Mouse (Mus musculus): Measurements from ENCODE around the gene Gtf2f2.

DNA sequence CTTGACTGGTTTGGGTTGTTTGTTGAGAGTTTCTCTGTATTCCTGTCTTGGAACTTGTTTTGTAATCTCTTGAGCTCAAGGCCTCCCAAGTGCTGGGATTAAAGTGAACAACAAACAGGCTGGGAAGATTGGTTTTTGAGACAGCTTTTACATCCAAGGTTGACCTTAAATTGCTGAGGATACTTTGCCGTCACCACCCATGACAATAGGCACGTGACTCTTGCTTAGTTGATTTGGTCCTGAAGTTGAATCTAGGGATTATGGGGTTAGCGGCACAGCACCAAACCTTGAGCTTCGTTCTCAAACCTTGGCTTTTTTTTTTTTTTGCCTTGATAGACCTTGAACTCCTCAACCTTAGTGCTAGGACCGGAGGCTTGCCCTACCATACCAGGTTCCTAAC is 161.4 kb downstream of the Gtf2f2 start:
- no peak for TF ChIP-seq ELF1 (IDR thresholded peaks at IDR 0.05; ENCODE audit: low read depth, low read length)
- TF ChIP-seq CTCF (conservative IDR thresholded peaks at IDR 0.05 in 1 of 2, IDR thresholded peaks at IDR 0.05 in 1 of 2; ENCODE audit: low read depth in 2 of 2, low read length in 2 of 2) = no peak
- no peak for TF ChIP-seq POLR2A (IDR thresholded peaks at IDR 0.05; ENCODE audit: low read depth, low read length)
- no peak for TF ChIP-seq MAX (IDR thresholded peaks at IDR 0.05; ENCODE audit: low read length)
- no peak for TF ChIP-seq ZNF384 (IDR thresholded peaks at IDR 0.05; ENCODE audit: low read depth, low read length)
- TF ChIP-seq KAT2A (IDR thresholded peaks at IDR 0.05; ENCODE audit: insufficient replicate concordance, low read length) = no peak
- no peak for TF ChIP-seq IRF4 (IDR thresholded peaks at IDR 0.05; ENCODE audit: low read depth, low read length)
- TF ChIP-seq MEF2A (IDR thresholded peaks at IDR 0.05; ENCODE audit: borderline replicate concordance, low read depth, low read length) = no peak
